Mouse (Mus musculus): Measurements from ENCODE around the gene Sertad2. TPM values are rescaled to one million over a fixed set of nuclear protein-coding genes. Genes with fewer than 3 reads are reported as not detected.

Sertad2 gene
- polyA plus RNA-seq, 1 experiment from 2014 or later = 36.0 TPM

DNA sequence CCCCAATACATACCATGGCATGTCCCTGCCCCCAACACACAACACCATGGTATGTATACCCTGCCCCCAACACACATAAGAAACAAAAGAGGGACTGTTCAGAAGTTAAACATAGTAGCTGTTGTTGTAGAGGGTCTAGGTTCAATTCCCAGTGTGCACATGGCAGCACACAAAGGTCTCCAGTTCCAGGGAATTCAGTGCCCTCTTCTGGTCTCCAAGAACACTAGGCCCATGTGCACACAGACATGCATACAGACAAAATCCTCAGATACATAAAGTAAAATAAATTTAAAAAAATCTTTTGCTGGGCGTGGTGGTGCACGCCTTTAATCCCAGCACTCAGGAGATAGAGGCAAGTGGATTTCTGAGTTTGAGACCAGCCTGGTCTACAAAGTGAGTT is 39.7 kb downstream of the Sertad2 start:
- no peaks in the 10 kb centered on the region for H3K36me3 ChIP-seq
- no peak overlapping the region for H3K4me2 ChIP-seq (replicated peaks)
- H3K9me3 ChIP-seq (replicated peaks) = no peaks in the 10 kb centered on the region
- no peak overlapping the region for H3K4me3 ChIP-seq
- 92% methylated on average over 2 of the region's 2 CpGs for whole genome bisulfite sequencing
- no peaks in the 10 kb centered on the region for H3K27me3 ChIP-seq
- H3K4me1 ChIP-seq = no peaks in the 10 kb centered on the region
- H3K9ac ChIP-seq = no peak overlapping the region
- ATAC-seq (ENCODE audit: low FRiP score) = no peak
- H3K27ac ChIP-seq = no peak overlapping the region

DNA sequence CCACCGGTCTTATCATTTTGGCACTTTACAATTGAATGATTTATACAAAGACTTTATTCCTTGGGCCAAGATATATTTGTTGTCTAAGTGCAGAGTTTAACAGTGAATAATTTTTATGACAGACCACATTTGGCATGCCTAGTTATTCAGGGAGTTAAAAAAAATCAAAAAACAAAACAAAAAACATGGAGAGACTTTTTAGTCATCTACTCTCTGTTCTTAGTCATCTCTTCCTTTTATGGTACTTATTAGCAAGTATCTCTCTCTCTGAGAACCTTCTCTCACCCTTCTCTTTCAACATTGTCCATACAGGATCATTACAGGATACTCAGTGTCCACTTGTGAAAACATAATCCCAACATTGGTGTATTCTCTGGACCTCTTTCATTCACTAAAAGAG is 42.2 kb downstream of the Sertad2 start:
- no peaks in the 10 kb centered on the region for H3K9me3 ChIP-seq (replicated peaks)
- no peaks in the 10 kb centered on the region for H3K27me3 ChIP-seq
- H3K4me3 ChIP-seq = no peak overlapping the region
- WGBS = 87% methylated on average over 1 of the region's 1 CpGs
- H3K36me3 ChIP-seq = no peaks in the 10 kb centered on the region
- ATAC-seq (ENCODE audit: low FRiP score) = no peak
- H3K9ac ChIP-seq = no peak overlapping the region
- 0 out of 2 replicates have a peak, but pooled peaks cover 3% of the 10 kb centered on the region for H3K4me1 ChIP-seq
- no peak overlapping the region for H3K27ac ChIP-seq
- H3K4me2 ChIP-seq (replicated peaks) = no peak overlapping the region

- no peak overlapping the region for H3K27ac ChIP-seq
- no peak overlapping the region for H3K4me3 ChIP-seq
- H3K27me3 ChIP-seq = no peaks in the 10 kb centered on the region
- no peaks in the 10 kb centered on the region for H3K36me3 ChIP-seq
- no peak overlapping the region for H3K4me2 ChIP-seq (replicated peaks)
- 0 out of 2 replicates have a peak, but pooled peaks cover 3% of the 10 kb centered on the region for H3K4me1 ChIP-seq
- H3K9ac ChIP-seq = no peak overlapping the region
- no peak for ATAC-seq (ENCODE audit: low FRiP score)
- H3K9me3 ChIP-seq (replicated peaks) = no peaks in the 10 kb centered on the region
Measured at GRCm38 (mm10) chr11:20586180-20586579, 43.1 kb downstream of the Sertad2 start.

DNA sequence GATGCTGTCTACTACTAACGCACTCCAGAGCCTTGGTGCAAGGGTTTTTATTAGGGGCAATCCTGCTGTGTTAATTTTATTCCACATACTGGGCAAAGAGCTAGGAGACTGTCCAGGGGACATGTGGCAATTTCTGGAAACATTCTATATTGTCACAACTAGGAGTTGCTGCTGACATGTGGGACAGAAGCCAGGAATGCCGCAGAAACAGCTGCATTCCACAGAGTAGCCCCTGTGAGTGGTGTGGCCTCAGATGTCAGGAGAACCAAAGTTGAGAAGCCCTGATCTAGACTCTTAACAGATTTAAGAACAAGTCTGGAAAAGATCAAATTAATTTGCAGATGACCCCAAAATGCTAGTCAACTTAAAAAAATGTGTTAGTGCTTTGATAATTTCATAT is 46.3 kb downstream of the Sertad2 start:
- Histone ChIP-seq H3K9ac (no peak overlapping the region), H3K4me1 (peaks cover 6% of the 10 kb centered on the region; the same call in 1 of the 2 replicates), H3K4me2 (replicated peaks) (no peak overlapping the region), H3K9me3 (replicated peaks) (no peaks in the 10 kb centered on the region), H3K27me3 (no peaks in the 10 kb centered on the region), H3K27ac (no peak overlapping the region), H3K36me3 (no peaks in the 10 kb centered on the region), H3K4me3 (no peak overlapping the region)
- no peak for ATAC-seq (ENCODE audit: low FRiP score)
- WGBS = 62% methylated on average over 2 of the region's 2 CpGs

DNA sequence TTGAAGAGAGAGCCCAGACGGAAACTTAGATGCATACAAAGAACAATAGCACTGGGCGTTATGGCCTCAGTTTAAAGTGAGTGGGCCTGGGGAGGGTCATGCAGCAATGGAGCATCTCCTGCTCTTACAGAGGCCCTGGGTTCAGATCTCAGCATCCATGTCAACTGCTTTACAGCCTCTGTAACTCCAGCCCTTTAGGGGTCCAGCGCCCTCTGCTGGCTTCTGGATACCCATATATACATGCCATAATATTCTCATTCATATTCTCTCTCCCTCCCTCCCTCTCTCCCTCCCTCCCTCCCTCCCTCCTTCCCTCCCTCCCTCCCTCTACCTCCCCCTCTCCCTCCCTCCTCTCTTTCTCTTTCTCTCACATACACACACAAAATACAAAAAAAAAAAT is 49.0 kb downstream of the Sertad2 start:
- Histone ChIP-seq H3K4me1 (peaks cover 8% of the 10 kb centered on the region; the same call in 1 of the 2 replicates), H3K36me3 (no peaks in the 10 kb centered on the region), H3K9ac (no peak overlapping the region), H3K4me2 (replicated peaks) (no peak overlapping the region), H3K27ac (no peak overlapping the region), H3K9me3 (replicated peaks) (no peaks in the 10 kb centered on the region), H3K4me3 (no peak overlapping the region), H3K27me3 (no peaks in the 10 kb centered on the region)
- no peak for ATAC-seq (ENCODE audit: low FRiP score)
- 76% methylated on average over 3 of the region's 3 CpGs for WGBS

DNA sequence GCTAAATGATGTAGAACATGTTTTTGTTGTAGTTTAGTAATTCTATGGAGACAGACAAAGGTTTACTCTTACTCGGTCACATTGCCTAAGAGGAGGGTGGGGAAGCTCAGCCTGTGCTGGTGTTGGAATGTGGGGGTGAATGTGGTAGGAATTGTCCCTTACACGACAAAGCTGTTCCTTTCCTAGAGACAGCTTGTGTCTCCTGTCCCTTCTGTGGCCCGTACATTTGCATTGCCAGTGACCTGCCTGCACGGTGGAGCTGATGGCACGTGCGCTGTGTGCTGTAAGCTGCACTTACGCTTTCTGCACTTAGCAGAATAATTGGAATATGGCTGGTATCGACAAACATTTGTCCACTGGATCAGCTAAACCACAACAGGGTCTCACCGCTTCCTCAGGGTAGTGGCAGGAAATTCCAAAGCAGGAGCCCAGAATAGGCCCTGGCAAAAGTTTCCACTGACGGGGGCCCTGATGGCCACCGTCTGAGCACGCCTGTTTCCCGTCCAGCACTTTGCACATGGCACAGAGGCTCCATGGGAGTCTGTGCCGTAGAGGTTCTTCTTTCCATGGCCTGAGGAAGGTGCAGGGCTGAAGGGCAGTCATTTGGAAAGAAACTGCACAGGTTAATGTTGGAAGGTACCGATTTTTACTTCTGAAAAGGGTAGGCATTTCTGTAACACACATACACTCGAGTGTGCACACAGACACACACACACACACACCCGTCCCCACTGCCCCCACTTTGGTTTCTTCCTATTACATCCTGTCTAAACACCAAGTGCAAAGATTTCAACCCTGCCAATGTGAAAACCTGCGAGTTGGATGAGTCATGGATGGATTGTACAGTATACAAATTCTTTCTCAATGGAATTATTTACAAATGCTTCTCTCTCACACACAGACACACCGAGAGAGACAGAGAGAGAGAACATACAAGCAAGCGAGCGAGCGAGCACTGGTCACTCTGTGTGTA is 51.5 kb downstream of the Sertad2 start:
- Histone ChIP-seq H3K4me2 (replicated peaks) (no peak overlapping the region), H3K4me1 (peaks cover 5% of the 10 kb centered on the region; the same call in 1 of the 2 replicates), H3K9me3 (replicated peaks) (no peaks in the 10 kb centered on the region), H3K36me3 (no peaks in the 10 kb centered on the region), H3K27ac (no peak overlapping the region), H3K4me3 (no peak overlapping the region), H3K27me3 (no peaks in the 10 kb centered on the region), H3K9ac (no peak overlapping the region)
- 74% methylated on average over 22 of the region's 22 CpGs for WGBS
- no peak for ATAC-seq (ENCODE audit: low FRiP score)

- H3K9ac ChIP-seq = peak overlapping the region; percentile 28
- no peak overlapping the region for H3K4me3 ChIP-seq
- peaks cover 11% of the 10 kb centered on the region for H3K4me1 ChIP-seq
- peak overlapping the region; percentile 37 for H3K4me2 ChIP-seq (replicated peaks)
- no peaks in the 10 kb centered on the region for H3K27me3 ChIP-seq
- H3K36me3 ChIP-seq = no peaks in the 10 kb centered on the region
- peak overlapping the region; percentile 83 for H3K27ac ChIP-seq
- WGBS = 29% methylated on average over 24 of the region's 24 CpGs
- ATAC-seq (ENCODE audit: low FRiP score) = peak; percentile 88
- no peaks in the 10 kb centered on the region for H3K9me3 ChIP-seq (replicated peaks)
Measured at GRCm38 (mm10) chr11:20603066-20603812, 60.2 kb downstream of the Sertad2 start.

DNA sequence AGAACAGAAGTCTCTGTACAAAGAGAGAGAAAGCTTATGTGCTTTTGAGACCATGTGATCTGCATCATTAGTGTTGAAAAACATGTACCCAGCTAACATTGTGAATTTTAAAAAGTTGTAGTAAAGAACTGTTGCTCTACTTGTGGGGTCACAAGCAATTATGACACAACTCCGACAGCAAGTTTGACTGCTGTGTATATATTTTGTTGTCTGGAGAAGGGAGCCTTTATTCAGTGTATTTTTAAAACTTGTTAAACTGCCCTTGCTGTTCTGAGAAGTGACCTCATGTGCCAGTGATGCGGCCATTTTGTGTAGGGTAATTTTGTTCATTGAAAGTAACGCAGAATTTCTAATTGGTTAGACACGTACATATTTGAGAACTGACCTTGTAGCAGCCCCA is 61.1 kb downstream of the Sertad2 start:
- H3K4me1 ChIP-seq = peaks cover 11% of the 10 kb centered on the region
- peak overlapping the region; percentile 83 for H3K27ac ChIP-seq
- no peak overlapping the region for H3K4me2 ChIP-seq (replicated peaks)
- no peak for ATAC-seq (ENCODE audit: low FRiP score)
- H3K36me3 ChIP-seq = no peaks in the 10 kb centered on the region
- no peak overlapping the region for H3K4me3 ChIP-seq
- no peak overlapping the region for H3K9ac ChIP-seq
- H3K9me3 ChIP-seq (replicated peaks) = no peaks in the 10 kb centered on the region
- H3K27me3 ChIP-seq = no peaks in the 10 kb centered on the region
- 85% methylated on average over 4 of the region's 4 CpGs for WGBS

DNA sequence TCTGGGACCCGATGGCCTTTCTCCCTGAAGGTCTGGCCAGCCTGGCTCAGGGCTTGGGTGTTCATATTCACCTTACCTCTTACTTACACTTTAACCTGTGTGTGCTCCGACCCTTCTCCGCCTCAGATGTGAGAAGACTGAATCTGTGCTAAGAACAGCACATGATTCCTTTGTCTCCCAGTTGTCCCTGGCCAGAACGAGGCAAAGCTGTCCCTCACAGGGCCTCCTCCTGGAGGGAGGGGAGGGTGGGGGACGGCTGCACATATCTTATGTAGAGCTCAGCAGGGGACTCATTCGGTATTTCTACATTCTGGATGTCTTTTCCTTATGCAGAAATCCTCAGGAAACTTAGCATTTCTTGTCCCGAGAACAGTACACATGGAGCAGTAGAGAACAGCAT is 62.6 kb downstream of the Sertad2 start:
- 49% methylated on average over 7 of the region's 7 CpGs for WGBS
- Histone ChIP-seq H3K4me2 (replicated peaks) (no peak overlapping the region), H3K27ac (0 out of 2 replicates have a peak overlapping the region, but pooled peaks have one; percentile 5), H3K9me3 (replicated peaks) (no peaks in the 10 kb centered on the region), H3K9ac (peak overlapping the region; percentile 0; the same call in 1 of the 2 replicates), H3K4me3 (no peak overlapping the region), H3K36me3 (no peaks in the 10 kb centered on the region), H3K4me1 (peaks cover 11% of the 10 kb centered on the region), H3K27me3 (no peaks in the 10 kb centered on the region)
- ATAC-seq (ENCODE audit: low FRiP score) = no peak

DNA sequence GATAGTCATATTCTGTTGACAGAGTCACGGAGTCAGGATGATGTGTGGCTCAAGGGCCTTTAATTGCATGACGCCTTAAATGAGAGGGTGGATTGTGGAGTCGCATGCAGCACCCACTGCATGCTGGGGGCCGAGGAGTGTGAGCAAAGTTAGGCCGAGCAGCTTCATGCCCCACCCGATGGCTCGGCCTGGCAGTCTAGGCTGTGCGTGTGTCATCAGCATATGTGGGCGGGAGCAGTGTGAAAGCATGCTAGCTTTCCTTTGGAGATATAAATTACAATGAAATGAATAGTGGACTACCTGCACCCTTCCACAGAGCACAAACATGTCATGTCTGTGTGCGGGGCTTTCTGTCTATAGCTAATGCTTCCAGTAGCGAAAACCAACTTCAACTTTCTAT is 65.4 kb downstream of the Sertad2 start:
- Histone ChIP-seq H3K27ac (no peak overlapping the region), H3K9me3 (replicated peaks) (no peaks in the 10 kb centered on the region), H3K36me3 (no peaks in the 10 kb centered on the region), H3K9ac (no peak overlapping the region), H3K4me2 (replicated peaks) (no peak overlapping the region), H3K4me3 (no peak overlapping the region), H3K27me3 (no peaks in the 10 kb centered on the region), H3K4me1 (peaks cover 6% of the 10 kb centered on the region)
- WGBS = 84% methylated on average over 11 of the region's 11 CpGs
- no peak for ATAC-seq (ENCODE audit: low FRiP score)

DNA sequence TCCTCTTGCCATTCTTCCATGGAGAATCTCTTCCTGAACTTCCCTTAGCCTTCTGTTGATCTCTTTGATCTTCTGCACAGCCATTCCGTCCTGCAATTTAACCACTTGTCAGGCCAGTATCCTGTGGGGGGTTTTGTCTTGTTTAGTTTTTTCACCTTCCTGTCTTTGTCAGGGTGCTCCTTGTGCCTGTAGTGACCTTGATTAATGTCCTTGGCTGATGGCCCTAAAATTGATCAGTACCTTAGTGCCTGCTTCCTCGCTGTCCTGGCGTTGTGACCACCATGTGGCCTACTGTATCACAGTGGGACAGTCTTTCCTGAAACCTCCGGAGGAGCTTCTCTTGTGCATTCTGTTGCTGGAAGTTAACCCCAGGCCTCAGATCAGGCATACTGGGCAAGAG is 70.2 kb downstream of the Sertad2 start:
- 75% methylated on average over 4 of the region's 4 CpGs for WGBS
- H3K4me2 ChIP-seq (replicated peaks) = no peak overlapping the region
- no peak overlapping the region for H3K9ac ChIP-seq

DNA sequence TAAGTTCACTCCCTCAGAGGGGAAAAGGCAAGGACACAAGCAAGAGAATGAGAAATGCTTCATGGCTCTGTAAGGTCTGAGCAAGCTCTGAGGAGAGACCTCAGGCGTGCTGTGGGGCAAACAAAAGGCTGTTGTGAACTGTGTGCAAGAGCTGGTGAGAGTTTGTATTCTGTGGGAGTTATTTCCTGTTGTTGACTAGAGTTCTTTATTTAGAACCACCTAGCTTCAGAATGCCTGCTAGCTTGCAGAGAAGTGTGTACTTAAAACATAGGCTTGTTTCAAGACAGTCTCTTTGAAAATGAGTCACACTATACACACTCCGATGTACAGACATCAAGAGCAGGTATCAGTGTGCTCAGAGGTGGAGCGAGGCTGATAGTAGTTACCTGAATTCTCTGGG is 73.0 kb downstream of the Sertad2 start:
- H3K9ac ChIP-seq = no peak overlapping the region
- H3K4me3 ChIP-seq = no peak overlapping the region
- 71% methylated on average over 3 of the region's 3 CpGs for WGBS
- no peak overlapping the region for H3K4me2 ChIP-seq (replicated peaks)
- H3K27ac ChIP-seq = peak overlapping the region; percentile 44; the same call in 1 of the 2 replicates
- H3K36me3 ChIP-seq = no peaks in the 10 kb centered on the region
- H3K9me3 ChIP-seq (replicated peaks) = no peaks in the 10 kb centered on the region
- no peaks in the 10 kb centered on the region for H3K27me3 ChIP-seq
- ATAC-seq (ENCODE audit: low FRiP score) = no peak
- peaks cover 5% of the 10 kb centered on the region; the same call in 1 of the 2 replicates for H3K4me1 ChIP-seq

More for the DNA sequence above, 70.2 kb downstream of the Sertad2 start:
- no peak overlapping the region for H3K4me3 ChIP-seq
- no peak overlapping the region for H3K27ac ChIP-seq
- no peaks in the 10 kb centered on the region for H3K36me3 ChIP-seq
- H3K4me1 ChIP-seq = peaks cover 5% of the 10 kb centered on the region; the same call in 1 of the 2 replicates
- H3K27me3 ChIP-seq = no peaks in the 10 kb centered on the region
- H3K9me3 ChIP-seq (replicated peaks) = no peaks in the 10 kb centered on the region
- ATAC-seq (ENCODE audit: low FRiP score) = no peak

Data from hindbrain, embryonic 12.5 days (tissue).